Mouse (Mus musculus): ENCODE measurements around the gene Usp50. TPM values are rescaled to one million over a fixed set of nuclear protein-coding genes. Genes with fewer than 3 reads are reported as not detected.
A peak's percentile ranks its signal among the peaks of the same experiment; 100 is the strongest.

Usp50 gene
- polyA plus RNA-seq, 1 experiment from 2014 or later: 2.2 TPM

DNA sequence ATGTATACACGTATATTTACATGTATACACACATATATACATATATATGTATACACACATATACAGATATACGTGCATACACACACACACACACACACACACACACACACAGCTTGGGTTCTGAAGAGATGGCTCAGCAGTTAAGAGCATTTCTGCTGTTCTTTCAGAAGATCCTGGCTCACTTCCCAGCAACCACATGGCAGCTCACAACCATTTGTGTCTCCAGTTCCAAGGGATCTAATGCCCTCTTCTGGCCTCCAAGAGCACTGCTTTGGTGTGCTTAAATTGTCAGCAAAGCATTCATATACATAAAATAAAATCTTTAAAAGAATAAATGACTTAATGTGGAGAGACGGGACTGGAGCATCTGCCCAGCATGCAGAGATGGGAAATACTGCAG lies 837 bp downstream of the Usp50 start:
- Histone ChIP-seq H3K4me3 (ENCODE audit: low read length) (no peak overlapping the region), H3K36me3 (ENCODE audit: control insufficient read depth, insufficient read depth, low read length) (no peaks in the 10 kb centered on the region), H3K27me3 (ENCODE audit: control insufficient read depth, insufficient read depth, low read depth, low read length) (no peaks in the 10 kb centered on the region), H3K27ac (ENCODE audit: low read length) (no peak overlapping the region), H3K4me2 (ENCODE audit: low read depth, low read length) (no peak overlapping the region), H3K9ac (ENCODE audit: low read length) (no peak overlapping the region), H3K9me3 (ENCODE audit: control insufficient read depth, low read length) (no peaks in the 10 kb centered on the region), H3K4me1 (replicated peaks; ENCODE audit: control insufficient read depth, insufficient read depth, low read length) (peaks cover under 1% of the 10 kb centered on the region; the same call in 1 of the 2 replicates)
- WGBS: 66% methylated on average over 3 of the region's 3 CpGs
- ATAC-seq (ENCODE audit: low read depth): peak; percentile 73; the same call in 1 of the 2 replicates

- no peak overlapping the region for H3K27ac ChIP-seq (ENCODE audit: low read length)
- H3K4me2 ChIP-seq (ENCODE audit: low read depth, low read length): no peak overlapping the region
- no peak for ATAC-seq (ENCODE audit: low read depth)
- H3K36me3 ChIP-seq (ENCODE audit: control insufficient read depth, insufficient read depth, low read length): no peaks in the 10 kb centered on the region
- H3K4me1 ChIP-seq (replicated peaks; ENCODE audit: control insufficient read depth, insufficient read depth, low read length): no peaks in the 10 kb centered on the region
- no peaks in the 10 kb centered on the region for H3K27me3 ChIP-seq (ENCODE audit: control insufficient read depth, insufficient read depth, low read depth, low read length)
- no peak overlapping the region for H3K4me3 ChIP-seq (ENCODE audit: low read length)
- no peaks in the 10 kb centered on the region for H3K9me3 ChIP-seq (ENCODE audit: control insufficient read depth, low read length)
- H3K9ac ChIP-seq (ENCODE audit: low read length): no peak overlapping the region
- 91% methylated on average over 1 of the region's 1 CpGs for WGBS
Measured at GRCm38 (mm10) chr2:126781478-126781877, 1.8 kb downstream of the Usp50 start.

GRCm38 (mm10) chr2:126780286-126780685 lies 3.0 kb downstream of the Usp50 start:
- H3K4me3 ChIP-seq (ENCODE audit: low read length): no peak overlapping the region
- H3K4me1 ChIP-seq (replicated peaks; ENCODE audit: control insufficient read depth, insufficient read depth, low read length): no peaks in the 10 kb centered on the region
- no peaks in the 10 kb centered on the region for H3K9me3 ChIP-seq (ENCODE audit: control insufficient read depth, low read length)
- no peak overlapping the region for H3K9ac ChIP-seq (ENCODE audit: low read length)
- no peaks in the 10 kb centered on the region for H3K36me3 ChIP-seq (ENCODE audit: control insufficient read depth, insufficient read depth, low read length)
- H3K27ac ChIP-seq (ENCODE audit: low read length): no peak overlapping the region
- WGBS: 81% methylated on average over 10 of the region's 10 CpGs
- H3K4me2 ChIP-seq (ENCODE audit: low read depth, low read length): no peak overlapping the region
- no peak for ATAC-seq (ENCODE audit: low read depth)
- H3K27me3 ChIP-seq (ENCODE audit: control insufficient read depth, insufficient read depth, low read depth, low read length): no peaks in the 10 kb centered on the region

DNA sequence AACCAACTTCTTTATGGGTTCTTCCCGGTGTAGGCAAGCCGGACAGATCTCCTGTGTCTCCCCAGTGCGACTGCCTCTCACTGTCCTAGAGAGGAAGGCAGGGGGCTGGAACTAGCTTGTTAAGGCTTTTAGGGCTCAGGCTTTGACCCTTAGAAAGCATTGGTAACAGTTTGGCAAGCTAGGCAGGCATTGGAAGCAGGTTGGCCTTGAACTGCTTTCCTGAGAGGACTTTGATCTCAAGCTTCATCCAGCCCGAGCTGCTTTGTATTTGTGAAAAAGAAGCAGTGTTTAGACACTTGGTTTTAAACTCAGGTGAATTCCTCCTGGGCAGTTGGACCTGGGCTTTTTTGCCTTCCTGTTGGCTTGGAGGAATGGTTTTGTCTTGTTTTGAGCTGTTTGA lies 4.5 kb downstream of the Usp50 start:
- Histone ChIP-seq H3K27me3 (ENCODE audit: control insufficient read depth, insufficient read depth, low read depth, low read length) (no peaks in the 10 kb centered on the region), H3K4me1 (replicated peaks; ENCODE audit: control insufficient read depth, insufficient read depth, low read length) (no peaks in the 10 kb centered on the region), H3K4me2 (ENCODE audit: low read depth, low read length) (no peak overlapping the region), H3K27ac (ENCODE audit: low read length) (no peak overlapping the region), H3K9me3 (ENCODE audit: control insufficient read depth, low read length) (no peaks in the 10 kb centered on the region), H3K4me3 (ENCODE audit: low read length) (no peak overlapping the region), H3K36me3 (ENCODE audit: control insufficient read depth, insufficient read depth, low read length) (no peaks in the 10 kb centered on the region), H3K9ac (ENCODE audit: low read length) (no peak overlapping the region)
- WGBS: 74% methylated on average over 4 of the region's 4 CpGs
- ATAC-seq (ENCODE audit: low read depth): no peak

DNA sequence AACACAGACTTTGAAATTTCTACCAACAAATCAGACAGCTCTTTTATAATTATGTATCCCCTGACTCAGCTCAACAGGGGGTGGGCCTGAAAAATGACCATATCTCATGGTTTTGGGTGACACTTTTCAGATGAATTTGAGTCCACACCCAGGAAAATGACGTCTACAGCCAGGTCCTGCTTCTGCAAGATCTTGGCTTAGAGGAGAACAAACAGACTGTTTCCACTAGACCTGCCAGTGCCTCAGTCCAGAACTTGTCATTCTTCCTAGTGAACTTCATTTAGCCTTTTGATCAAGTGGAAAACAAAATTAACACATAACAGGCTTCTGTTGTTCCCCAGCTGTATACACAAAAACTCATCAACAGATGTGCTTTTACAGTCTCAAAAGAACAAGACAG lies 6.9 kb downstream of the Usp50 start:
- Histone ChIP-seq H3K27me3 (ENCODE audit: control insufficient read depth, insufficient read depth, low read depth, low read length) (no peaks in the 10 kb centered on the region), H3K4me1 (replicated peaks; ENCODE audit: control insufficient read depth, insufficient read depth, low read length) (no peaks in the 10 kb centered on the region), H3K36me3 (ENCODE audit: control insufficient read depth, insufficient read depth, low read length) (no peaks in the 10 kb centered on the region), H3K27ac (ENCODE audit: low read length) (no peak overlapping the region), H3K9ac (ENCODE audit: low read length) (no peak overlapping the region), H3K4me2 (ENCODE audit: low read depth, low read length) (no peak overlapping the region), H3K4me3 (ENCODE audit: low read length) (no peak overlapping the region), H3K9me3 (ENCODE audit: control insufficient read depth, low read length) (no peaks in the 10 kb centered on the region)
- no peak for ATAC-seq (ENCODE audit: low read depth)
- 26% methylated on average over 1 of the region's 1 CpGs for WGBS

DNA sequence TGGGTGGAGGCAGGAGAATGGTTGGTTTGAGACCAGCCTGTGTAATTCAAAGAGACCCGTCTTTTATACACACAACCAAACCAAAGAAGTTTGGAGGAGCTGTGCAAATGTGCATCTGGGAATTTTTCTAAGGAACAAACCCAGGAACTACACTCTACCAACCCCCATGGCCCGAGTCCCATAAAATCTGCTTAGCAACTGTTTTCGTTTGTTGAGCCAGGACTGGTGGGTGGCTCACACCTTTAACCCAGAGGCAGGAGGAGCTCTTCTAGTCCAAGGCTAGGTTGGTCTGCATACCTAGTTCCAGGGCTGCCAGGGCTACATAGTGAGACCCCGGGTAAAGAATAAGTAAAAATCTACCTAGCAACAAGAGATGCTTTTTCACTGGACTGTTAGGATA lies 7.3 kb downstream of the Usp50 start:
- Histone ChIP-seq H3K27me3 (ENCODE audit: control insufficient read depth, insufficient read depth, low read depth, low read length) (no peaks in the 10 kb centered on the region), H3K36me3 (ENCODE audit: control insufficient read depth, insufficient read depth, low read length) (no peaks in the 10 kb centered on the region), H3K27ac (ENCODE audit: low read length) (no peak overlapping the region), H3K4me1 (replicated peaks; ENCODE audit: control insufficient read depth, insufficient read depth, low read length) (no peaks in the 10 kb centered on the region), H3K4me2 (ENCODE audit: low read depth, low read length) (no peak overlapping the region), H3K9ac (ENCODE audit: low read length) (no peak overlapping the region), H3K9me3 (ENCODE audit: control insufficient read depth, low read length) (no peaks in the 10 kb centered on the region), H3K4me3 (ENCODE audit: low read length) (no peak overlapping the region)
- WGBS: 62% methylated on average over 4 of the region's 4 CpGs
- no peak for ATAC-seq (ENCODE audit: low read depth)

DNA sequence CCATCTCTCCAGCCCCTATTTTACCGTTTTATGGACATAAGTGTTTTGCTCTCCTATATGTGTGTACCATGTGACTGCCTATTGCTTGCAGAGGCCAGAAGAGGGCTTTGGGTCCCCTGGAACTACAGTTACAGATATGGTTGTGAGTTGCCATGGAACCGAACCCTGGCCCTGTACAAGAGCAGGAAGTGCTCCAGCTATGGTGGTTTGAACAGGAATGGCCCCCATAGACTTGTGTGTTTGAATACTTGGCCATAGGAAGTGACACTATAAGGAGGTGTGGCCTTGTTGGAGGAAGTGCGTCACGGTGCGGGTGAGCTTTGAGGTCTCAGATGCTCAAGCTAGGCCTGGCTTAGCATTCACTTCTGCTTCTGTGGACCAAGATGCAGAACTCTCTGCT lies 11.1 kb downstream of the Usp50 start:
- ATAC-seq (ENCODE audit: low read depth): no peak
- 77% methylated on average over 5 of the region's 5 CpGs for WGBS
- H3K4me1 ChIP-seq (replicated peaks; ENCODE audit: control insufficient read depth, insufficient read depth, low read length): no peaks in the 10 kb centered on the region
- no peak overlapping the region for H3K4me3 ChIP-seq (ENCODE audit: low read length)
- H3K9ac ChIP-seq (ENCODE audit: low read length): no peak overlapping the region
- no peak overlapping the region for H3K4me2 ChIP-seq (ENCODE audit: low read depth, low read length)
- no peaks in the 10 kb centered on the region for H3K27me3 ChIP-seq (ENCODE audit: control insufficient read depth, insufficient read depth, low read depth, low read length)
- no peak overlapping the region for H3K27ac ChIP-seq (ENCODE audit: low read length)
- H3K9me3 ChIP-seq (ENCODE audit: control insufficient read depth, low read length): no peaks in the 10 kb centered on the region
- no peaks in the 10 kb centered on the region for H3K36me3 ChIP-seq (ENCODE audit: control insufficient read depth, insufficient read depth, low read length)

DNA sequence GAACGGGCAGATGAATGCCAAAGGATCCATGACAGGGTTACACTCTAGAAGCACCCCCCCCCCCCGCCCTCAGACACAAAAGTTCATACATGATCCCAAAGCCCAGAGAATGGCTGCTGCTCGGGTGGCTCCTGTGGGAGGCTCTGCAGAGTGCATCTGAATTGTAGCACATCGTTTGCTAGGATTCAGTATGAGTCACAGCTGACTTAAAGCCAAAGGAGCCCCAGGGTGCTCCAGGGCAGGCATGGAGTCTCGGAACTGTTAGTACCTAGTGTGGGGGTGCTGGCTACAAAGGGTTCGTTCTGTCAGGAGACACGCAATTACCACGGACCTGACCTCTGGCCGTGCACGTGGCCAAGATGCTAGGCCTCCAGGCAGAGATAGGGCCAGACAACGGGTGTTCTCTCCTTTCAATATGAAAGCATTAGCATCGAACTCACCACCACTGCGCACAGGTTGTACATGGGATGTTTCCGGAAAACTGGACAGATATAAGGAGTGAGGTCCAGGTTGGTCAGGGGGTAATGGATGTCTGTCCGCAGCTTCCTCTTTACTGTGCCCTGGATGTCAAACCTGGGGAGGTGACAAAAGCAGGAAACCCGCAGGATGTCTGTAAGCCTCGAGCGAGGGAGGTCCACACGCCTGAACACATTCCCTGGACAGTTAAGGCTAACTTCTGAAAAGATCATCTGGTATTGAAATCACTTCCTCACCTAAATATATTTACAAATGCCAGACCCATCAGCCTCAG lies 13.7 kb downstream of the Usp50 start:
- Histone ChIP-seq H3K27me3 (ENCODE audit: control insufficient read depth, insufficient read depth, low read depth, low read length) (no peaks in the 10 kb centered on the region), H3K36me3 (ENCODE audit: control insufficient read depth, insufficient read depth, low read length) (no peaks in the 10 kb centered on the region), H3K9me3 (ENCODE audit: control insufficient read depth, low read length) (no peaks in the 10 kb centered on the region), H3K27ac (ENCODE audit: low read length) (no peak overlapping the region), H3K4me1 (replicated peaks; ENCODE audit: control insufficient read depth, insufficient read depth, low read length) (no peaks in the 10 kb centered on the region), H3K9ac (ENCODE audit: low read length) (no peak overlapping the region), H3K4me2 (ENCODE audit: low read depth, low read length) (no peak overlapping the region), H3K4me3 (ENCODE audit: low read length) (no peak overlapping the region)
- ATAC-seq (ENCODE audit: low read depth): no peak
- WGBS: 63% methylated on average over 19 of the region's 19 CpGs

DNA sequence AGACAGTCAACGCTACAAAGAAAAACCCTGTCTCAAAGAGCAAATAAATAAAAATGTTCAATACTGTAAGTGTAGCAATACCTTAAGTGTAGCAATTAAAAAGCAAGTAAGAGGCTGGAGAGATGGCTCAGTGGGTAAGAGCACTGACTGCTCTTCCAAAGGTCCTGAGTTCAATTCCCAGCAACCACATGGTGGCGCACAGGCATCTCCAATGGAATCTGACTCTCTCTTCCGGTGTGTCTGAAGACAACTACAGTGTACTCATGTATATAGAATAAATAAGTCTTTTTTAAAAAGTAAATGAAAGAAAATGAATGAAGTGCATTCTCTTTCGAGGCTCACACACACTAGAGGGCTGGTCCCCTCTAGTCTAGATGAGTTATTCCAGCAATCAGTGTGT lies 15.1 kb downstream of the Usp50 start:
- WGBS: 66% methylated on average over 4 of the region's 4 CpGs
- no peaks in the 10 kb centered on the region for H3K4me1 ChIP-seq (replicated peaks; ENCODE audit: control insufficient read depth, insufficient read depth, low read length)
- no peak overlapping the region for H3K4me3 ChIP-seq (ENCODE audit: low read length)
- H3K36me3 ChIP-seq (ENCODE audit: control insufficient read depth, insufficient read depth, low read length): no peaks in the 10 kb centered on the region; the same call in 1 of the 2 replicates
- H3K4me2 ChIP-seq (ENCODE audit: low read depth, low read length): no peak overlapping the region
- ATAC-seq (ENCODE audit: low read depth): no peak
- H3K9ac ChIP-seq (ENCODE audit: low read length): no peak overlapping the region
- H3K27ac ChIP-seq (ENCODE audit: low read length): no peak overlapping the region
- no peaks in the 10 kb centered on the region for H3K27me3 ChIP-seq (ENCODE audit: control insufficient read depth, insufficient read depth, low read depth, low read length)
- no peaks in the 10 kb centered on the region for H3K9me3 ChIP-seq (ENCODE audit: control insufficient read depth, low read length)
